Comparison of ENCODE assay signal across 8 mouse cellular contexts in the genomic region with DNA sequence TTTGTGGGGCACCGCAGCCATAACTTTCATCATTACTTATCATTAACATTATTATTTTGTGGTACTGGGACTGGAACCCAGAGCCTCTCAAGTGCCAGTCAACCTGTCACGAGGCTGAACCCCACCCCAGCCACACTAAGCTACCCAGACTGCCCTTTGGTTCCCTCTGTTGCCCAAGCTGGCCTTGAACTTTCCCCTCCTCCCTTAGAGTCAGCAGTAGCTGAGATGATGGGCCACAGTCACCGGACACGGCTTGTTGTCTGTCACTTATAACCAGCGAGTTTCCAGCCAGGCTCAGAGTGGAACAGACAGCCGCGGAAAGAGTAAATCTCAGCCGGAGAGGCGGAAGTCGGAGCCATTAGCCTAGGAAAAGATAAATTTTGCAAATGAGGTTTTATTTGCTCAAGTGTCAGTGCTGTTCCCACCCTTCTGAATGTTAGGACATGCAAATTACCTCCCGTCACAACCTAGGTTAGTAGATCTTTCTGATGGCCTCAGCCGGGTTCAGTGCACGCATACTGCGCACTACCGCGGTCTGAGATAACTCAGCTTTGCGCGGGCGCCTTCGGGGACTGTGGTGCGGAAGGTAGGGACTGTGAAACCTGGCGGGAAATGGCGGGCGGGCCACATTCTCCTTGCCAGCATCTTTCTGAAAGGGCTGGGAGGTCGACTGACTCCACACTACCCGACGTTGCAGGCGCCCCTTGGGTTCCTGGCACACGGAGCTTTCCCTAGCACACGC.
DNase-seq lines count a peak whose midpoint lies in the region; ATAC-seq and TF ChIP-seq lines count a peak whose summit lies in the region.

No protein-coding gene starts in this region.

- peak overlapping the region; percentile 6; the same call in 1 of the 2 replicates for H3K9ac ChIP-seq in heart, embryonic 12.5 days
- H3K9ac ChIP-seq in embryonic facial prominence, embryonic 12.5 days, result no peak overlapping the region
- peak overlapping the region; percentile 13; the same call in 1 of the 2 replicates for H3K9ac ChIP-seq in intestine, embryonic 15.5 days
- no peak overlapping the region for H3K9ac ChIP-seq in midbrain, embryonic 13.5 days (replicated peaks)

- H3K9me3 ChIP-seq in heart, embryonic 12.5 days (replicated peaks), result peaks cover 11% of the 10 kb centered on the region
- peaks cover 9% of the 10 kb centered on the region; the same call in 1 of the 2 replicates for H3K9me3 ChIP-seq in embryonic facial prominence, embryonic 12.5 days
- H3K9me3 ChIP-seq in intestine, embryonic 15.5 days, result no peaks in the 10 kb centered on the region
- peaks cover 9% of the 10 kb centered on the region; the same call in 1 of the 2 replicates for H3K9me3 ChIP-seq in midbrain, embryonic 13.5 days

- peaks cover 56% of the 10 kb centered on the region for H3K27me3 ChIP-seq in heart, embryonic 12.5 days (replicated peaks)
- peaks cover 30% of the 10 kb centered on the region for H3K27me3 ChIP-seq in embryonic facial prominence, embryonic 12.5 days
- H3K27me3 ChIP-seq in intestine, embryonic 15.5 days (replicated peaks), result peaks cover 24% of the 10 kb centered on the region
- peaks cover 64% of the 10 kb centered on the region for H3K27me3 ChIP-seq in midbrain, embryonic 13.5 days

- ATAC-seq in heart, embryonic 12.5 days (ENCODE audit: insufficient number of reproducible peaks, low FRiP score), result no peak
- ATAC-seq in embryonic facial prominence, embryonic 12.5 days (ENCODE audit: insufficient number of reproducible peaks, insufficient read depth, low FRiP score, low TSS enrichment), result no peak
- peak; percentile 48; the same call in 1 of the 2 replicates for ATAC-seq in intestine, embryonic 15.5 days
- ATAC-seq in midbrain, embryonic 13.5 days, result no peak

- peak overlapping the region; percentile 36 for H3K4me3 ChIP-seq in heart, embryonic 12.5 days
- 0 out of 2 replicates have a peak overlapping the region, but pooled peaks have one; percentile 6 for H3K4me3 ChIP-seq in embryonic facial prominence, embryonic 12.5 days
- peak overlapping the region; percentile 22 for H3K4me3 ChIP-seq in intestine, embryonic 15.5 days (replicated peaks)
- peak overlapping the region; percentile 12 for H3K4me3 ChIP-seq in midbrain, embryonic 13.5 days (replicated peaks)
- no peak overlapping the region for H3K4me3 ChIP-seq in gastrocnemius, adult 2 months

- H3K4me1 ChIP-seq in heart, embryonic 12.5 days (replicated peaks), result peaks cover 7% of the 10 kb centered on the region; the same call in 1 of the 2 replicates
- H3K4me1 ChIP-seq in embryonic facial prominence, embryonic 12.5 days, result peaks cover 35% of the 10 kb centered on the region
- H3K4me1 ChIP-seq in intestine, embryonic 15.5 days (replicated peaks), result 0 out of 2 replicates have a peak, but pooled peaks cover 4% of the 10 kb centered on the region
- peaks cover 15% of the 10 kb centered on the region for H3K4me1 ChIP-seq in midbrain, embryonic 13.5 days (replicated peaks)

- WGBS in heart, embryonic 12.5 days, result 22% methylated on average over 30 of the region's 30 CpGs
- WGBS in embryonic facial prominence, embryonic 12.5 days, result 30% methylated on average over 30 of the region's 30 CpGs
- 19% methylated on average over 30 of the region's 30 CpGs for whole genome bisulfite sequencing in intestine, embryonic 15.5 days
- WGBS in midbrain, embryonic 13.5 days, result 31% methylated on average over 30 of the region's 30 CpGs

- peak overlapping the region; percentile 62 for H3K4me2 ChIP-seq in heart, embryonic 12.5 days
- peak overlapping the region; percentile 39 for H3K4me2 ChIP-seq in embryonic facial prominence, embryonic 12.5 days (replicated peaks)
- peak overlapping the region; percentile 67 for H3K4me2 ChIP-seq in intestine, embryonic 15.5 days (replicated peaks)
- peak overlapping the region; percentile 37 for H3K4me2 ChIP-seq in midbrain, embryonic 13.5 days (replicated peaks)

- no peak for TF ChIP-seq CTCF in gastrocnemius, adult 2 months (IDR thresholded peaks at IDR 0.05)

- DNase-seq in heart, adult 11 months, result no peak
- no peak for DNase-seq in cerebellum, adult 11 months
- no peak for DNase-seq in spleen, postnatal 36 days (ENCODE audit: low spot score in 2 of 2)
- DNase-seq in gastrocnemius, adult 2 months, result no peak

- intact Hi-C loops in gastrocnemius, adult 2 months (cut with DNase I), result no loop called here

- no peaks in the 10 kb centered on the region for H3K36me3 ChIP-seq in heart, embryonic 12.5 days
- no peaks in the 10 kb centered on the region for H3K36me3 ChIP-seq in embryonic facial prominence, embryonic 12.5 days
- no peaks in the 10 kb centered on the region for H3K36me3 ChIP-seq in intestine, embryonic 15.5 days
- no peaks in the 10 kb centered on the region; the same call in 1 of the 2 replicates for H3K36me3 ChIP-seq in midbrain, embryonic 13.5 days

- H3K27ac ChIP-seq in heart, embryonic 12.5 days (ENCODE audit: poor library complexity, severe bottlenecking), result no peak overlapping the region
- no peak overlapping the region for H3K27ac ChIP-seq in embryonic facial prominence, embryonic 12.5 days
- H3K27ac ChIP-seq in intestine, embryonic 15.5 days, result no peak overlapping the region
- no peak overlapping the region for H3K27ac ChIP-seq in midbrain, embryonic 13.5 days
- no peak overlapping the region for H3K27ac ChIP-seq in gastrocnemius, adult 2 months

Comparison
In these comparisons a context has a peak if more than half of its experiments do, and no peak if none do; other contexts are left out.
1. H3K9ac ChIP-seq: peak in heart, embryonic 12.5 days (single experiment) and intestine, embryonic 15.5 days (single experiment); none in embryonic facial prominence, embryonic 12.5 days (single experiment) and midbrain, embryonic 13.5 days (single experiment).
2. Peak in every context shown above with its lines, with median percentiles within 50 percentile points of each other: H3K4me2 ChIP-seq.